Mouse (Mus musculus) retina, embryonic 14.5 days (tissue): ENCODE data around the gene Ubap1.

Experiments used
- DNase-seq: peaks from one replicate; pipeline ENCODE4 v3.0.0-alpha.2; 2015; ENCODE audit warnings: low spot score

Gene Ubap1

DNA sequence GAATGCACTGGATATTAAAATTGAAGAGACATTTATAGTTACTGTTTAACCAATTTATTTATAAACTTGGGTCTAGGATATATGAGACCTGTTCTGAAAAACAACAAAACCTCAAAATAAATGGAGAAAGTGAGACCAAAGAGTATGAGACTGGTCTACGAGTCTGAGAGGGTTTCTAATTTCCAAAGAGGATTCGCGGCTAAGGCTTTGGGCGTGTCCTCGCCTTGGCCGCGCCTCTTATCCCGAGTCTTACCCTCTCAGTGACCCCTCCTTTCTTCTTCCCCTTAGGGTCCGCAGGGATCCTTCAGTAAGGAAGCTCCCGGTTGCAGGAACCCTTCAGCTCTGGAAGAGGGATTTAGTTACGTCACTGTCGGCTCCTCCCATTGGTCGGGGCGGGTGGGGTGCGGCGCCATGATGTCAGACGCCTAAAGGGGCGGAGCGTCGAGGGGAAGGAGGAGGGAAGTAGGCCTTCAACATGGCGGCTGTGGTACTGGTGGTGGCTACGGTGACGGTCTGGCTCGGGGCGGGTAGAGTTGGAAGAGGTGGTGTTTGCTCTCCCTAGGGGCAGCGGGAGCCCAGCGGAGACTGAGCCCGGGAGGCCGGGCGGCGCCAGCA is at the start of gene Ubap1:
Gene Ubap1 (plus strand): TSS at position 413 of the 615 bp plus-strand sequence.
- peak; percentile 98 for DNase-seq

DNA sequence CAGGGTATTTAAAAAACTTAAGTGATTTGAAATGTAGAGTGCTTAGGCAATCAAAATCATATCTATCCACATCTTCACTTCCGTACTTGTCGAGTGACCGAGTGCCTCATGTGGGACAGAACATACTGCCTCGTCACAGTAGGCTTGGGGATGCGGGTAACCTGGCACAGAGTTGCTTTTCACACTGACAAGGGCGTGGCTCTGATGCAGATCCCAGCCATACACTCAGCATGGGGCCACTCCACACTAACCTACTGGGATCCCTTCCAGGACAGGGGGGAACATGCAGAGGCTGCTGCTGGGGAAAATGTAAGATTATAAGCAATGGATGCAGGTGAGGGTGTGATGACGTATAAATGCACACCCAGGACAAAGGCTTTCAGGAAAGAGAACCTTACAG is 45.1 kb upstream of the Ubap1 start:
- DNase-seq, result no peak

DNA sequence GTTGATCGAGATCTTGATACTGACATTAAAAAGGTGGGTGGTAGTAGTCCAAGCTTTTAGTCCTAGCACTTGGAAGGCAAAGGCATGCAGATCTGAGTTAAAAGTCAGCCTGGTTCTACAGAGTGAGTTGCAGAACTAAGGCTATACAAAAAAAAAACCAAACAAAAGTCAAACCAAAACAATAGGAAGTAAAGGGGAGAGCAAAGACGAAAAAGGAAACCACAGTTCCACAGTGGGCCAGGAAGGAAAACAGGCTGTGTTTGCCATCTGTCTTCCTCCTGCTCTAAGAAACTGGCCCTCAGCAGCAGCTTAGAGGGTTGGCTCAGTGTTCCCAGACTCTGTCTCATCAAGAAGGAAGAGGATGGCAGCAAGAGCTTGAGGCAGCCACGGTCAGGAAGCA is 44.5 kb upstream of the Ubap1 start:
- DNase-seq, result no peak

DNA sequence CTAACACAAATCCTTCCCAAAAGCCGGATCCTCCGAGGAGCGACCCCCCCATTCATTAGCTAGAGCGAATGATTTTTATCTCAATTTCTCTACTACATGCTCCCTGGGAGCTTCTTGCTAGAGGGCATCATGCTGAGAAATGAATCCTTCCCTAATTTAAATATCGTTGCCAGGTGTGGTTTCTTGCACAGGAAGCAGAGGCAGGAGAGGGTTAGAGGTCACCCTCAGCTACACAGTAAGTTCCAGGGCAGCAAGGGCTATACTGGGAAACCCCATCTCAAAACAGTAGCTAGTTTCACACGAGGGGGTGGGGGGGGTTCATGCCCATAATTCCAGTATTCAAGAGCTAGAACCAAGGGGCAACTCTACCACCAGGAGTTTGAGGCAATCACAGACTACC is 41.4 kb upstream of the Ubap1 start:
- DNase-seq, result no peak

DNA sequence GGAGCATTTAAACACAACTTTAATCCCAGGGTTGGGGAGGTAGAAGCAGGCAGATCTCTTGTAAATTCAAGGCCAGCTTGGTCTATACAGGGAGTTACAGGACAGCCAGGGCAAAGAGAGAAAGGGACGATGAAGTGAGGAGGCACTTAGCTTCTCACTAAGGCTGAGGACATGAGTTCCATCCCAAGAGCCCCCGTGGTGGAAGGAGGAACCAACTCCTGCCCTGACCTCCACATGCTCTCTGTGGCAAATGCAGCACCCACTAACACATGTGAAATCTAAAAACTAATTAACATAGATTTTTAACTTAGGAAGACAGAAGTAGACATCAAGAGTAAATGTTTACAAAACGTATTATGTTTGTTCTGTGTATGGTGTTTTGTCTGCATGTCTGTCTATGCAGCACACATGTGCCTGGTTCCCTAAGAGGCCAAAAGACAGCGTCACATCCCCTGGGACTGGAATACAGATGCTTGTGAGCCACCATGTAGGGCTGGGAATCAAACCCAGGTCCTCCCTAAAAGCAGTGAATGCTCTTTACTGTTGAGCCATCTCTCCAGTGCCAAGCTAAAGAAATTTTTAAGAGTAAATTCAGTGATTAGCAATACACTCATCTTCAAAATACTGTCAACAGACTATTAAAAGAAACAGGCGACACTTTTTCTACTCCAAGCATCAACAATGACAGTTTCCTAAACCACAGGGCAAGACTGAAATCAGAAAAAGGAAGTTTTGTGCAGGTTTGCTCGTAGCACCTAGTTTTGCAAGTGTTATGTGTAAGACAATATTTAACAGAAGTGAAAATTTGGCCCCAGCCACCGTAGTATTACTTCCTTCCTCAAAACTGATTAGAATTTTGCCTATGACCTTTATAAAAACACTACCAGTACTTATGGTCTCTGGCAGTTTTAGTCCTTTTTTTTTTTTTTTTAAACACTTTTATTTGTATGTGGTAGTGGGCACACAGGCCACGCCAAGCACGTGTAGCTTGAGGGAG is 37.9 kb upstream of the Ubap1 start:
- DNase-seq, result no peak

DNA sequence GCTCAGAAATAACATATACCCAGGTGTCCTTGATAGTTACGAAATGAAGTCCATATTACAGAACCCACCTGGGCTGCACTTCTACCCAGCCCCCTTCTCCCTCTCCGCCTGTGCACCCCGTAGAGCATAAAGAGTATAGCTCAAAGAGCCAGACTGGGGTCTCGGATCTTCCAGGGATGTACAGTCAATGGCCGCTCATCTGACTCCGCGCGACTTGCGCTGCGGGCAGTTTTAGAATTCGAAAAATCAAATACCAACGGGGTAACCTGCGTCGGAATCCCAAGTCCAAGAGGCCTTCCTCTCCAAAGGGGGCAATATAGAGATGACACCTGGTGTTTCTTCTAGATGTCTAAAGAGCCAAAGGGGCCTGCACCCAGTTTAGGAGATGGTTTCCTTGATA is 35.1 kb upstream of the Ubap1 start:
- no peak for DNase-seq

DNA sequence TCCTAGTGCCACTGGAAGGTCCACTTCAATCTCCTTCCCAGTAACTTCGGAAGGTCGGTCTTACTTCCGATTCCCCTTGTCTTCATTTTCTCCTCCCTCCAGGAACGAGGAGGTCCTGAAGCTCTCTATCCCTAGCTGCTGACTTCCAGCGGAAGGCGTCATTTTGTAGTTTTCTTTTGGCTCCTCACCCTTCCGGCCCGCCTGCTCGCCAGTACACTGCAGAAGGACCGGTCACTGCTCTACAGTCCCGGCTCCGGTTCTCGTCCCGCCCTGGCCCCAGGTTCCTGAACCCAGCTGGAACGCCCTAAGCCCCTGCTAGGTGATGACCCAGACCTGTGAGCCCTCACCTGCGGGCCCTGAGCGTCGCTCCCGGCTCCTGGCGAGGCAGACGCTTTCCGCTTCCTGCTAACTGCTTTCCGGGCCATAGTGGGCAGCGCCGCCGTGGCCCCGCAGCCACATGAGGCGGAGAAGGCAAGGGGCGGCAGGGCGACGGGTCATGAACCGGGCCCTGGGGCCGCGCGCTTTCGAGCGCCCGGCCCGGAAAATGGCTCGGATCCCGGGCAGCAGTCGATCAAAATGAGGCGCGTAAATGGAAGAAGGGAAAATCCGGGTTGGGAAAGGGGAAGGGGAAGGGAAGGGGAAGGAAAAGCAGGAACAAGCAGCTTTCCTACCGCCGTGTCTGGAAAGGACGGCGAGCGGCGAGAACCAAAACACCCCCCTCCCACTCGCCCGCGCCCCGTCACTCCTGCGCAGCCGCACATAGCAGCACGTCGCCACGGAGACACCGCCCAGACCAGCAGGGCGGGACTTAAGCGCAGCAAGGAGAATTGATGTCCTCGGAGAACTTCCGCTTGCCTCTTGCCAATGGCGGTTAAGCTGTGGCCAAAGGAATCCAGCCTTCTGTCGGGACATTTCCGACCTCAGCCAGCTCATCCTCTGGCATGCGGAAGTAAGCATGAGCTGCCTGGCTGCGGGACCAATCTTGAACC is 34.4 kb upstream of the Ubap1 start, which contains the start of gene Dcaf12:
Gene Dcaf12 (minus strand): TSS at position 749 of the 989 bp plus-strand sequence.
- peak; percentile 94 for DNase-seq

DNA sequence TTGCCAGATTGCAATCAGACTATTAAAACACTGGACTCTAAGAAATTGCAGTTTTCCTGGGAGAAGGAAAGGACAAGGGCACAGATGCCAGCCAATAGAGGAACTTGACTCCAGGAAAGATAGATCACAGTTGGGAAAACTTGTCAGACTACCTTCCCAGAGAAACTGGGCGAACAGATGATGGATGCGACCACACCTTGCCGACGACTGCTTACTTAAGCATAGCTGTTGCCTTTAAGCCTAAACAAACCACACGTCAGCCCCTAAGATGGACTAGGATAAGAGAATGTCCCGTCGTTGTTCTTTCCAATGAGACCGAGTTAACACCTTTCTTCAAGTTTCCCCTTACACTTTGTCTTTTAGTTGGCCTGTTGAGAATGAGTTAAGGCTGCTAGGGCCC is 33.6 kb upstream of the Ubap1 start:
- DNase-seq, result no peak

DNA sequence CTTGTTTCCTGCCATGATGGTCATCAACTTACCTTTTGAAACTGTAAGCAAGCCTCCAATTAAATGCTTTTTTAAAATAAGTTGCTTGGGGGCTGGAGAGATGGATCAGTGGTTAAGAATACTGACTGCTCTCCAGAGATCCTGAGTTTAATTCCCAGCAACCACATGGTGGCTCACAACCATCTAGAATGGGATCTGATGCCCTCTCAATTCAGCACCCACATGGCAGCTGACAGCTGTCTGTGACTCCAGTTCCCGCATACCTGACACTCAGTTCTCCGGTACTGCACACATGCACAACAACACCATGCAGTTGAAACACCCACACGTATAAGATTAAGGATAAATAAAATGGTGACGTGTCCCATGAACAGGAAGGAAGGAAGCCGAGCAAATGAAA is 30.5 kb upstream of the Ubap1 start:
- DNase-seq, result no peak

DNA sequence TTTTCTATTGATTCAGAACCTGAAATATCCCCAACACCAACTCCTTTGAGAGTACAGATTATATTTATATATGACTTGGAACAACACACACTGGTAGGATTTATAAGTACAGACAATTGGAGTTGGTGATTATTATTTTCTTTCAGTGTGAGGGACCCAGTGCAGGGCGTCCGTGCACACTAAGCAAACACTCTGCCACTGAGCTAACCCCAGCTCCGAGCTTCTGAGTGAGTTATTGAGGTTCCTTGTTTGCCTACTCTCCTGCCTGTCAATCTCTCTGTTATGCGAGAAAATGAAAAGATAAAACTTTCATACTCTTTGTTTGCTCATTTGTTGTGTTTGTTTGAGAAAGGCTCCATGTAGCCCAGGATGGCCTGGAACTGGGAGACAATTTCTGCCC is 27.8 kb upstream of the Ubap1 start:
- no peak for DNase-seq

DNA sequence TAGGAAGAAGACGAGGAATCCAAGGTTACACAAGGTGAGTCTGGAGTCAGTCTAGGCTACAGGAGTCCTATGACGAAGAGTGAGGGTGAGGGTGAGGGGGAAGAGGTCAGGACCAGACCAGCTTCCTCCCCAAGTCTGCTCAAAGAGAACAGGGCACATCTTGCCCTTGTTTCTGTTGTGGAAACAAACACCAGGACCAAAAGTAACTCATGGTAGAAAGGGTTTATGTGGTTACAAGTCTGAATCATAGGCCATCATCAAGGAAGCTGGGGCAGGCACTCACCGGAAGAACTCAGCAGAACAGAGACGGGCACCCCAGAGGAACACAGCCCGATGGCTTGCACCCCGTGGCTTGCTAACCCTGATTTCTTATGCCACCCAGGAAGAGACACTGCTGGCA is 21.9 kb upstream of the Ubap1 start:
- no peak for DNase-seq

DNA sequence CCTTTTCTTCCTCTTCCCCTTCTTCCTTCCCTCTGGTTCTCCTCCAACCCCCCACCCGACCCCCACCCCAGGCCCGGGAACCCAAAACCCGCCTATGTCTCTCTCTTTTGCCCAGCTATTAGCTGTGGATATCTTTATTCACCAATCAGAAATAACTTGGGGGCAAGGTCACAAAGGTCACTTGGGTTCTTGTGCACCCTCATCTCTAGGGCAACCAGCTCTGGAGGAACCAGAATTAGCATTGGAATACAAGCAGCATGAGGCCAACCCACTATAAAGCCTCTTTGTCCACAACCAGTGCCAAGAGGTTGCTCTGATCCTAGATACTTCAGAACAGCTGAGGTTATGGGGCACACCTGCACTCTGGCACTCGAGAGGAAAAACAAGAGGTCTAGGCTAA is 19.3 kb upstream of the Ubap1 start:
- DNase-seq, result no peak

DNA sequence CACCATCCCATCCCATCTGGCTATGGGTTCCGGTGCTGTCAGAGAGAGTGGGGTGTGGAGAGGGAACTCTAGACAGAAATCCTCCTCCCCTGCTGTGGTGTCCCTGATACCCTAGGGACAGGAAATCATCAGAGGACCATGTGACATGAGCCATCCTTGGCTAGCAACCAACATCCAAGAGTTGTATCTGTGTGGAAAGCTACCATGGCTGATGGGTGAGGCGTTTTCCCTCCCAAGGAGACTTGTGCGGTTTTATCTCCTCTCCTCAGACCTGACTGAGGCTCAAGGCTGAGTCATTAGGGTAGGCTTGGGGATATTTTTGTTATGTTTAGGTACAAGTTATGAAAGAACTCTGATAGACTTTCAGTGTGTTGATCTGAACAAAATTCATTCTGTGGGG is 17.7 kb upstream of the Ubap1 start:
- DNase-seq, result no peak

DNA sequence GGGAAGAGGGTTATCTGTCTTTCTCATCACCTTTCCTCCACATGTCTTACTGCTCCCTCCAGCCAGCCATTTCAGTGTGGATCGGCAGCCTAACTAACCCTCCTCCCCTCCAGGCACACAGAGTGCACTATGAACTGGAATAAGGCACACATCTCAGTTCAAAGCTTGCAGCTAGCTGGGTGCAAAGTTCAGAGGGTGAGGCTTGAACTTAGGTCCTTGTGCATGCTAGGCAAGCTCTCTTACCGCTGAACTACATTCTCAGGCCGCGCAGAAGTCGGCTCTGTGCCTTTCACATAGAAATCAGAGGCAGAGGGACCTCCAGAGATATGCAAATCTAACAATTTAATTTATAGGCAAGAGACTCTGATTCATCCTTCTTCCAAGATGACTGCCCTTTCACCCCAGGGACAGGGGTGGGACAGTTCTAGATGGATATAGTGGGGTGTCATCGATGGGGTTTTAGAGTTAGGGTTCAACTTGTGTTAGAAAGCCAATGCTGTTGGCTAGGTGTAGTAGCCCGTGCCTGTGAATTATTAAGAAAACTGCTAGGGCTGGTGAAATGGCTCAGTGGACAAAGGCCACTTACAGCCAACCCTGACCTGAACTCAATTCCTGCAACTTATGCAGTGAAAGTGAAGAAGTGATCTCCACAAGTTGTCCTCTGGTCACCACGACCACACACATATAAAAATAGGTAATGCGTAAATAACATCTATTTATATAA is 16.9 kb upstream of the Ubap1 start:
- DNase-seq, result no peak

DNA sequence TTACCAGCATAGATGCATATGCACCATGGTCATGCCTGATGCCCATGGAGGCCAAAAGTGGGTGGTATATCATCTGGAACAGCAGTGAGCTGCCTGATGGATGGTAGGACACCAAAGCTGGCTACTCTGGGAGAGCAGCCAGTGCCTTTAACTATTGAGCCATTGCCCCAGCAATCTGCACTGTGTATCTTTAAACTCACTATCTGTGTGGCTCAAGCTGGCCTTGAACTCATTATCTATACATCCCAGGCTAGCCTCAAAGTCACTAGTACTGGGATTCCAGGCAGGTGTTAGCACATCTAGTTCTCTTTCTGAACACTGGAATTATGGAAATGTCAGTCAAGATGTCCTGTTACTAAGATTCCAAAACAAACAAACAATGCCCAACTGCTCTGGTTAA is 12.2 kb upstream of the Ubap1 start:
- DNase-seq, result no peak

DNA sequence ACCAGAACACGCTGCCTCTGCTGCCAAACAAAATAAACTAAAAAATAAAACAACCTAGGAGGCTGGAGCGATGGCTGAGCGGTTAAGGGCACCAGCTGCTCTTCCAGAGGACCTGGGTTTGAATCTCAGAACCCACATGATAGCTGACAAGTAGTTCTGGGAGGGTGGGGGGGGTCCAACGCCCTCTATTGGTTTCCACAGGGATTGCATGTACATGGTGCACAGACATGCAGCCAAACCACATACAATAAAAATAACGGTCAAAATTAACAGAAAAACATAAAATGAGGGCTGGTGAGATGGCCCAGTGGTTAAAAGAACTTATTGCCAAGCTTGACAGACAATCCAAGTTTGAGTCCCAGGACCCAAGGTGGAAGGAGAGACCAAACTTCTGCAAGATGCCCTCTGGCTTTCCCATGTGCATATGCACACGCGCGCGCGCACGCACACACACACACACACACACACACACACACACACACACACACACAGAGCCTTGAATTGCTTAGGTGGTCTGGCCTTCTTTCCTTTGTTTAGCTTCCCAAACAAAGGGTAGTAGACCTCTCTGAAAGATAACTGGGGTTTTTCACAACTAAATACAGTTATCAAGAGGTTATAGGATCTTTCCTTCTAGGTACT is 7.8 kb upstream of the Ubap1 start:
- DNase-seq, result no peak

DNA sequence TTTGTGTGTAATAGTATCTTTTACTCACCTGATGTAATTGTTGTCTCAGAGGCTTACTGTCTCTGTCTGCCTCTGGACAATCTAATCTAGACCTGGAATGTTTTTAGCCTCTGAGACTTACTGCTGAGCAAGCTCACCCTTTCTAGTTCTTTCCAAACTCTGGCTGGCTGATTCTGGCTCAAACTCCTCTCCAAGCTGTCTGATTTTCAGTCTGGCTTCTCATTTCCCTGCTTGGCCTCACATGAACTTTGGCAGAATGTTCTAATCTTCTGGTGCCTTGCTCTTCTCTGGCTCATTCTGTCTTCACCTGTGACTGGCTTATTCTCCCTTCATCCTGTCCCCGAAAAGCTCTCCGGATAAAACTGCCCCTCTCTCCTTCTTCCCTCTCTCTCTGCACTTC is 2.8 kb upstream of the Ubap1 start:
- DNase-seq, result no peak

DNA sequence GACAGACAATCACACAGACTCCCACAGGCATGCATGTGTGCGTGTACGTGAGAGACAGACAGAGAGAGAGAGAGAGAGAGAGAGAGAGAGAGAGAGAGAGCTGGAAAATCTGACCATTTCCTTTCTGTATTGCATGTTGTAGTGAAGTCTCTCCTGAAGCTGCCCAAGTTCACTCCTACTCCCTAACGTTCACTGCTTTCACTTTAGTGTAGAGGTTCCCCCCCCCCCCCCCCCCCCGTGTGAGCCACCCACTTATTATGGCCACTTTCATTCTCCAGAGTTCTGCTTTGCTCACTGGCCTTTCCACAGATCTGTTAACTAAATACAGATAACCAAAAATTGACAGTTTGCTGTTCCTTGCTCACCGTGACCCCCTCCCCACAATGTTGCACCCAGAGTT is 957 bp upstream of the Ubap1 start:
- DNase-seq, result no peak

DNA sequence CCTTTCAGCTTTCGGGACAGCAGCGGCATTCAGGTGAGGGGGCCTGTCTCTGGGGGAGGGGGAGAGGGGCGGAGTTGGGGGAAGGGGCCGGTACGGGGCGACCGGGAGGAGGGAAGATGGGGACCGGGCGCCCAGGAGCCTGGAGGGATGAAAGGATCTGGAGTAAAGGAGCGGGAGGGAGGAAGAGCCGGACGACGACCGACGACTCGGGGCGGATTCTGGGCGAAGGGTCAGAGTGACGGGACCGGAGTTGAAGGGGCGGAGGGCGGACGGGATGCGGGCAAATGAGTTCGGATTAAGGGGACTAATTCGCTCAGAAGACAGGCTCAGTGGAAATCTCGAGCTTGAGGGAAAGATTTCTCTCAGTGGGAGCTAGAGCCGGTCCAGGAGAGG is 399 bp downstream of the Ubap1 start:
- DNase-seq, result peak; percentile 62

DNA sequence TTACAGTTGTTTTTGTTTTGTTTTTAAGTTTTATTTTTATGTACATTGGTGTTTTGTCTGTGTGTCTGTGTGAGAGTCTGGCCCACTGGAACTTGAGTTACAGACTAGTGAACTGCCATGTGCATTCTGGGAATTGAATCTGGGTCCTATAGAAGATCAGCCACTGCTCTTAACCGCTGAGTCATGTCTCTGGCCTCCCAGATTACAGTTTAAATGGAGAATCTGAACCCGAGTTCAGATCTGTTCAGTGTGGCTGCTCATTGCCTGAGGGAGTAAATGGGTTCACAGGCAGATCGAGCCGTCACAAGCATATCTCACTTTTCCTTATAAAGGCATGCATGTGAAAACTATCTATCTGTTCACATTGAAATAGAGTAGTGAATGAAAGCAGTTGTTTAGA is 4.0 kb downstream of the Ubap1 start:
- DNase-seq, result no peak

DNA sequence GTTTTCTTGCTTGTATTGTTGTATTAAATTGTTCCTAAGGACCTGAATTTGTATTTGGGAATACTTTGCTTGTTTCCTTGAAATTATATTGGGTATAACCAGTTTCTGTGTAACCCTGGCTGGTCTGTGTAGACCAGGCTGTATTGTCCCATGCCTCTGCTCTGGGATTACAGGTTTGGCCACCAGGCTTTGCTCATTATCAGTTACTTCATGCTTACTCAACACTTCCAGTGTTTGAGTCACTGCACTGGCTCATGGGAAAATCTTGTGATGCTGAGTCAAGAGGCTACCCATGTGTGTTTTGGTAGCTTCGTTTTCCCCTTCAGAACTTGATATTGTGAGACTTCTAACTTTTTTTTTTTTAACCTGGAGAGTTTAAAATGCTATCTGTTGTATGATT is 4.5 kb downstream of the Ubap1 start:
- DNase-seq, result no peak
